Mouse (Mus musculus) hindbrain, embryonic 14.5 days (tissue): ENCODE measurements around the gene Stag1. TPM values are rescaled to one million over a fixed set of nuclear protein-coding genes. Genes with fewer than 3 reads are reported as not detected.

ENCODE experiments used
- ATAC-seq: fragments of 200-750 bp; cut with Nextera tagmentation; 2 replicates; pipeline ENCODE4 v1.8.0; 2017; ENCODE audit warnings: moderate number of reproducible peaks, mild to moderate bottlenecking, moderate TSS enrichment, moderate library complexity; ENCODE audit not compliant: low FRiP score
- DNase-seq: peaks from one replicate; pipeline ENCODE4 v3.0.0-alpha.2; 2015; ENCODE audit warnings: low spot score
- H3K27ac ChIP-seq: fragments of 300-500 bp; sonication (generic); 2 replicates; pipeline ENCODE4 v1.5.1; 2014; ENCODE audit warnings: mild to moderate bottlenecking, moderate library complexity
- H3K27me3 ChIP-seq: fragments of 300-500 bp; sonication (generic); 2 replicates; pipeline ENCODE4 v1.6.1; 2014; ENCODE audit warnings: mild to moderate bottlenecking, low read length, mixed read lengths; ENCODE audit not compliant: control insufficient read depth, insufficient read depth
- H3K36me3 ChIP-seq: fragments of 300-500 bp; sonication (generic); replicated peaks from 2 replicates; pipeline ENCODE4 v1.6.1; 2014; ENCODE audit not compliant: control insufficient read depth, insufficient read depth
- H3K4me1 ChIP-seq: fragments of 300-500 bp; sonication (generic); replicated peaks from 2 replicates; pipeline ENCODE4 v1.6.1; 2014; ENCODE audit warnings: antibody characterized with exemption, low read length, mixed read lengths; ENCODE audit not compliant: control insufficient read depth, insufficient read depth
- H3K4me2 ChIP-seq: fragments of 300-500 bp; sonication (generic); replicated peaks from 2 replicates; pipeline ENCODE4 v1.6.1; 2014; ENCODE audit warnings: mild to moderate bottlenecking, moderate library complexity
- H3K4me3 ChIP-seq: fragments of 300-500 bp; sonication (generic); replicated peaks from 2 replicates; pipeline ENCODE4 v1.5.1; 2014; ENCODE audit warnings: mild to moderate bottlenecking, low read length
- H3K9ac ChIP-seq: fragments of 300-500 bp; sonication (generic); 2 replicates; pipeline ENCODE4 v1.6.1; 2014
- H3K9me3 ChIP-seq: fragments of 300-500 bp; sonication (generic); 2 replicates; pipeline ENCODE4 v1.6.1; 2016; ENCODE audit warnings: low read length; ENCODE audit not compliant: control insufficient read depth
- WGBS: fragments of 180-500 bp; shearing (Covaris S2); extraction: QIAGEN DNeasy Blood & Tissue Kit; methylation state at CpG from one replicate; pipeline ENCODE4 v1.1.7; 2014; 5-methylcytosine and 5-hydroxymethylcytosine counted together
- polyA plus RNA-seq: library from polyadenylated mRNA; unstranded; fragments of >200 nt; fragmentation: Nextera tagmentation; extraction: Ambion mirVana; gene quantifications from 2 replicates; pipeline ENCODE4 v1.2.1, GENCODE M21; 2014

Stag1 gene
- polyA plus RNA-seq, 1 experiment from 2014 or later = 39.5 TPM

DNA sequence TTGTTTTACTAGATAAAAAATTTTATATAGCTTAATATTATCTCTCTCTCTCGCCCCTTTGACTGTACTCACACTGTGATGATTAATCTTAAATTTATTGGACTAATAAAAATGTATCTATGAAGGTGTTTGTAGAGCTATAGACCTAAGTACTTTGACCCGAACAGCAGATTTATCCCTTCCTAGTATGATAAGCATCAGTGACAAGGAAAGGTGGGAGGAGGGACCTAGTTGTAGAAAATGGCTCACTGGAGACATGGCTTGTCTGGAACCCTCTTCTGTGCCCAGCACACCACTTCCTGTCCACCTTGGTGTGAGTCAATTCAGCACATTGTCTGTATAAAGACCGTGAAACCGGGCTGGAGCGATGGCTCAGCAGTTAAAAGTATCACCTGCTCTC lies 393.0 kb downstream of the Stag1 start:
- no peak overlapping the region for H3K9ac ChIP-seq
- H3K9me3 ChIP-seq = no peaks in the 10 kb centered on the region
- no peaks in the 10 kb centered on the region for H3K27me3 ChIP-seq
- no peaks in the 10 kb centered on the region for H3K4me1 ChIP-seq
- H3K4me3 ChIP-seq = no peak overlapping the region
- DNase-seq = no peak
- WGBS = 92% methylated on average over 5 of the region's 5 CpGs
- peaks cover 33% of the 10 kb centered on the region for H3K36me3 ChIP-seq
- H3K27ac ChIP-seq = no peak overlapping the region
- no peak overlapping the region for H3K4me2 ChIP-seq
- ATAC-seq = no peak

GRCm38 (mm10) chr9:100991321-100991720 lies 393.7 kb downstream of the Stag1 start:
- no peak overlapping the region for H3K27ac ChIP-seq
- no peaks in the 10 kb centered on the region for H3K9me3 ChIP-seq
- H3K4me1 ChIP-seq = no peaks in the 10 kb centered on the region
- no peaks in the 10 kb centered on the region for H3K27me3 ChIP-seq
- no peak for ATAC-seq
- peaks cover 29% of the 10 kb centered on the region for H3K36me3 ChIP-seq
- H3K4me2 ChIP-seq = no peak overlapping the region
- 94% methylated on average over 2 of the region's 2 CpGs for WGBS
- no peak for DNase-seq
- H3K4me3 ChIP-seq = no peak overlapping the region
- no peak overlapping the region for H3K9ac ChIP-seq

DNA sequence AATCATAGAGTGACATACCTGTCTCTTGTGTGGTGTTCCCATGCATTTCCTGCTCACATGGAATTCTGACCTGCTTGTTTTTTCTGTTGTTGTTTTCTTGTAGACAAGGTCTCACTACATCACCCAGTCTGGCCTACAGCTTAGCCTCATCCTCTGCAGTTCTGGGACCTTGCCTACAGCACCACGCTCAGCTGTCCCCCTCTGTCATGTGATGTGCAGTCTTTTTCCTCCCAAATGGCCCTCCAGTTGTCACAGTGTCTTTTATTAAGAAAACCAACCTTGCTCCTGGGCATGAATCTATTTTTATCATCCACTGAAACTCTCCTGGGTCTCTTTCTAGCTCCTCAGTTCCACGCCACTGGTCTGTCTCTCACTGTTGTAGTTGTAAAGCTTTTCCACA lies 394.6 kb downstream of the Stag1 start:
- Histone ChIP-seq H3K4me1 (no peaks in the 10 kb centered on the region), H3K27me3 (no peaks in the 10 kb centered on the region), H3K4me3 (no peak overlapping the region), H3K27ac (no peak overlapping the region), H3K9me3 (no peaks in the 10 kb centered on the region), H3K36me3 (peaks cover 29% of the 10 kb centered on the region), H3K9ac (no peak overlapping the region), H3K4me2 (no peak overlapping the region)
- WGBS = 81% methylated on average over 2 of the region's 2 CpGs
- no peak for DNase-seq
- ATAC-seq = no peak

- 94% methylated on average over 4 of the region's 4 CpGs for WGBS
These were observed 396.3 kb downstream of the Stag1 start for GRCm38 (mm10) chr9:100993937-100994336.

DNA sequence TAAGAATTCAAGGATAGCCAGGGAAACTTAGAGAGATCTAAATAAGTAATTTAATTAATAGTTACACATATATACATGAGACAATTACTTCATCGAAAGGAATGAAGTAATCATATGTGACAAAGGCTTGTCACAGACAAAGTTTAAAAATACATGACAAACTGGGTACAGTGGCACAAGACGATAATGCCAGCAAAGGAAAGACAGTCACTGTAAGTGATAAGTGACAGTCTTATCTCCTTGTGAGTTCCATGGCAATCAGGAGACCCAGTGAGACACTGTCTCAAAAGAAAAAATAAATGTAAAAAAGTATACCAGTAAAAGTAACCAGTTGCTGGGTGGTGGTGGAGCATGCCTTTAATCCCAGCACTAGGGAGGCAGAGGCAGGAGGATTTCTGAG lies 399.5 kb downstream of the Stag1 start:
- Histone ChIP-seq H3K9ac (no peak overlapping the region), H3K4me1 (no peaks in the 10 kb centered on the region), H3K9me3 (no peaks in the 10 kb centered on the region), H3K4me3 (no peak overlapping the region), H3K27me3 (no peaks in the 10 kb centered on the region), H3K27ac (no peak overlapping the region), H3K4me2 (no peak overlapping the region), H3K36me3 (peaks cover 38% of the 10 kb centered on the region)
- 98% methylated on average over 2 of the region's 2 CpGs for WGBS
- ATAC-seq (no peak), DNase-seq (no peak)

More at GRCm38 (mm10) chr9:100993937-100994336, 396.3 kb downstream of the Stag1 start:
- Histone ChIP-seq H3K4me1 (no peaks in the 10 kb centered on the region), H3K4me2 (no peak overlapping the region), H3K4me3 (no peak overlapping the region), H3K36me3 (peaks cover 36% of the 10 kb centered on the region), H3K9me3 (no peaks in the 10 kb centered on the region), H3K27ac (no peak overlapping the region), H3K9ac (no peak overlapping the region), H3K27me3 (no peaks in the 10 kb centered on the region)
- DNase-seq (no peak), ATAC-seq (no peak)

GRCm38 (mm10) chr9:101002053-101002452 lies 404.5 kb downstream of the Stag1 start:
- Histone ChIP-seq H3K27me3 (no peaks in the 10 kb centered on the region), H3K4me2 (no peak overlapping the region), H3K27ac (no peak overlapping the region), H3K36me3 (peaks cover 11% of the 10 kb centered on the region), H3K9ac (no peak overlapping the region), H3K4me1 (no peaks in the 10 kb centered on the region), H3K9me3 (no peaks in the 10 kb centered on the region), H3K4me3 (no peak overlapping the region)
- DNase-seq (no peak), ATAC-seq (no peak)
- WGBS = 92% methylated on average over 4 of the region's 4 CpGs

DNA sequence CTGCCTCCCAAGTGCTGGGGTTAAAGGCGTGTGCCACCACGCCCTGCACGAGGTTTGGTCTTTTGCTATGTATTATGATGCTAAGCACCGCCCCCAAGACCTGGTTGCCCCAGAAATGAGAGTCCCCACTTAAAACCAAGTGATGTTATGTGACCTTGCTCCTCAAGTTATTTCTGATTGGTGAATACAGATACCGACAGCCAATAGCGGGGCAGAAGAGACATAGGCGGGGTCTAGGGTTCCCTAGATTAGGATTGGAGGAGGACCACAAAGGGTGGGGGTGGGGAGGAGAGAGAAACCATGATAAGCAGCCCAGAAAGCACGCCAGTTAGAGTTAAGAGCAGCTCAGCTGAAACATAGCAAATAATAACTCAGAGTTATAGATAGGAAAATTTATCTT lies 405.2 kb downstream of the Stag1 start:
- ATAC-seq (no peak), DNase-seq (no peak)
- no peak overlapping the region for H3K27ac ChIP-seq
- no peak overlapping the region for H3K4me3 ChIP-seq
- 98% methylated on average over 8 of the region's 8 CpGs for WGBS
- no peaks in the 10 kb centered on the region for H3K9me3 ChIP-seq
- H3K9ac ChIP-seq = no peak overlapping the region
- H3K27me3 ChIP-seq = no peaks in the 10 kb centered on the region
- no peaks in the 10 kb centered on the region for H3K4me1 ChIP-seq
- peaks cover 11% of the 10 kb centered on the region for H3K36me3 ChIP-seq
- no peak overlapping the region for H3K4me2 ChIP-seq

GRCm38 (mm10) chr9:101003302-101003701 lies 405.7 kb downstream of the Stag1 start:
- H3K4me1 ChIP-seq = no peaks in the 10 kb centered on the region
- H3K4me2 ChIP-seq = no peak overlapping the region
- H3K36me3 ChIP-seq = peaks cover 10% of the 10 kb centered on the region
- no peak overlapping the region for H3K9ac ChIP-seq
- no peak for ATAC-seq
- no peak overlapping the region for H3K4me3 ChIP-seq
- H3K27ac ChIP-seq = no peak overlapping the region
- DNase-seq = no peak
- H3K27me3 ChIP-seq = no peaks in the 10 kb centered on the region
- H3K9me3 ChIP-seq = no peaks in the 10 kb centered on the region
- 90% methylated on average over 5 of the region's 5 CpGs for WGBS

- Histone ChIP-seq H3K9me3 (no peaks in the 10 kb centered on the region), H3K27ac (no peak overlapping the region), H3K4me2 (no peak overlapping the region), H3K9ac (no peak overlapping the region), H3K27me3 (no peaks in the 10 kb centered on the region), H3K36me3 (peaks cover 7% of the 10 kb centered on the region; the same call in 1 of the 2 replicates), H3K4me1 (no peaks in the 10 kb centered on the region), H3K4me3 (no peak overlapping the region)
- 85% methylated on average over 4 of the region's 4 CpGs for WGBS
- DNase-seq (no peak), ATAC-seq (no peak)
These were observed 408.3 kb downstream of the Stag1 start for GRCm38 (mm10) chr9:101005866-101006265.
